Mouse (Mus musculus): Measurements from ENCODE around the gene Otud3. TPM values are rescaled to one million over a fixed set of nuclear protein-coding genes. Genes with fewer than 3 reads are reported as not detected.
"Not testable (repeated sequence)": the region's sequence is repeated elsewhere in the genome, so short reads cannot be mapped to it uniquely, and the experiment has no call there.

Otud3 gene
- total and polyA plus RNA-seq, 2 experiments from 2014 or later = 3.8 to 6.8 TPM

- TF ChIP-seq CTCF (IDR thresholded peaks at IDR 0.05; ENCODE audit: low read depth) = peak; percentile 100
- peak; percentile 96 for DNase-seq (ENCODE audit: low spot score)
- H3K4me2 ChIP-seq (ENCODE audit: low read depth, low read length) = peak overlapping the region; percentile 55
- H3K27ac ChIP-seq = no peak overlapping the region
- H3K4me1 ChIP-seq (ENCODE audit: insufficient read depth, low read length) = peaks cover 3% of the 10 kb centered on the region; the same call in 1 of the 2 replicates
- H3K9ac ChIP-seq (replicated peaks; ENCODE audit: low read length) = no peak overlapping the region
- H3K27me3 ChIP-seq (ENCODE audit: insufficient read depth, low read length) = no peaks in the 10 kb centered on the region
- WGBS = 2% methylated on average over 11 of the region's 11 CpGs
- no peaks in the 10 kb centered on the region for H3K36me3 ChIP-seq (ENCODE audit: insufficient read depth, low read length)
- no peaks in the 10 kb centered on the region for H3K9me3 ChIP-seq (ENCODE audit: low read length)
- ATAC-seq = peak; percentile 77
- H3K4me3 ChIP-seq (ENCODE audit: low read length) = 0 out of 2 replicates have a peak overlapping the region, but pooled peaks have one; percentile 14
Measured at GRCm38 (mm10) chr4:138922131-138922459, 8.3 kb upstream of the Otud3 start.

DNA sequence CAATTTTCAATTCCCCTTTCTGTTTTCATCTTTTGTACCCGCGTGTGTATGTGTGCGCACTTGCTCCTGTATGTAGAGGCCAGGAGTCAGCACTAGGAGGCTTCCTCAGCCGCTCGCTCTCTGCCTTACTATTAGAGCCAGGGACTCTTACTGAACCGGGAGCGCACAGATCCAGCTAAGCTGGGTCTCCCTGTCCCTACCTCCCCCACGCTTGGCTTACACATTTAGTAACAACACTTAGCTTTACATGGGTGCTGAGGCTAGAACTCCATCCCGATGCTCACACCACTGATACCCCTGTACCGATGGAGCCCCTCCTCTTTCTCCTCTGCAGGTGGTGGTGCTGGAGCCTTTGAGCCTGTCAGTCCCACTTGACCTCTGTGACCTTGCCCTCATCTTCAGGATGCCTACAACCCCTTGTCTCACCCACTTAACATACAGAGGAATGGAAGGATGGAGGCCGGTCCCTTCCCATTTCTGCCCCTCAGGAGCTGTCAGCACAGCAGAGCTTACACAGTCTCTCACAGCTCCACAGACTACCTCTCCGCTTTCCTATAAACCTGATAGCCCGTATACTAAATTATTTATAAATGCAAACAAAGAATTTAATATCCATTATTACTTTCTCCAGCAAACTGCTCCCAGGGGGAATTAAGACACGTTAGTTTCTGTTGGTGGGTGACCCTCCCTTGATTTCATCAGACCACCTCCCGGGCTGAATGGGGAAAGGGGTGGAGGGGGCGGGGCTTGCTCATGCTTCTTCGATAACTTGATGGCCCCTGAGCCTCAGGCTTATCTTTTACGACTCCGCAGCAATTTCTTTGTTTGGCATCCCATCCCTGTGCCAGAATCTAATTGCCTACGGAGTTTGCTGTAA, 7.7 kb upstream of the Otud3 start:
- 0 out of 2 replicates have a peak, but pooled peaks have one; percentile 21 for TF ChIP-seq CTCF (IDR thresholded peaks at IDR 0.05; ENCODE audit: low read depth)
- 0 out of 2 replicates have a peak overlapping the region, but pooled peaks have one; percentile 6 for H3K9ac ChIP-seq (replicated peaks; ENCODE audit: low read length)
- H3K4me3 ChIP-seq (ENCODE audit: low read length) = 0 out of 2 replicates have a peak overlapping the region, but pooled peaks have one; percentile 14
- no peaks in the 10 kb centered on the region for H3K27me3 ChIP-seq (ENCODE audit: insufficient read depth, low read length)
- H3K4me1 ChIP-seq (ENCODE audit: insufficient read depth, low read length) = peaks cover 3% of the 10 kb centered on the region; the same call in 1 of the 2 replicates
- no peak overlapping the region for H3K27ac ChIP-seq
- no peaks in the 10 kb centered on the region for H3K36me3 ChIP-seq (ENCODE audit: insufficient read depth, low read length)
- peak overlapping the region; percentile 55 for H3K4me2 ChIP-seq (ENCODE audit: low read depth, low read length)
- 30% methylated on average over 20 of the region's 20 CpGs for WGBS
- ATAC-seq (peak; percentile 58), DNase-seq (ENCODE audit: low spot score) (peak; percentile 25)
- H3K9me3 ChIP-seq (ENCODE audit: low read length) = no peaks in the 10 kb centered on the region

- DNase-seq (ENCODE audit: low spot score) (no peak), ATAC-seq (no peak)
- Histone ChIP-seq H3K9me3 (ENCODE audit: low read length) (no peaks in the 10 kb centered on the region), H3K27me3 (ENCODE audit: insufficient read depth, low read length) (no peaks in the 10 kb centered on the region), H3K4me2 (ENCODE audit: low read depth, low read length) (no peak overlapping the region), H3K4me3 (ENCODE audit: low read length) (no peak overlapping the region), H3K9ac (replicated peaks; ENCODE audit: low read length) (no peak overlapping the region), H3K4me1 (ENCODE audit: insufficient read depth, low read length) (peaks cover 10% of the 10 kb centered on the region), H3K36me3 (ENCODE audit: insufficient read depth, low read length) (no peaks in the 10 kb centered on the region), H3K27ac (no peak overlapping the region)
- peak; percentile 32 for TF ChIP-seq CTCF (IDR thresholded peaks at IDR 0.05; ENCODE audit: low read depth)
- 90% methylated on average over 9 of the region's 9 CpGs for WGBS
Measured at GRCm38 (mm10) chr4:138917282-138917681, 3.5 kb upstream of the Otud3 start.

DNA sequence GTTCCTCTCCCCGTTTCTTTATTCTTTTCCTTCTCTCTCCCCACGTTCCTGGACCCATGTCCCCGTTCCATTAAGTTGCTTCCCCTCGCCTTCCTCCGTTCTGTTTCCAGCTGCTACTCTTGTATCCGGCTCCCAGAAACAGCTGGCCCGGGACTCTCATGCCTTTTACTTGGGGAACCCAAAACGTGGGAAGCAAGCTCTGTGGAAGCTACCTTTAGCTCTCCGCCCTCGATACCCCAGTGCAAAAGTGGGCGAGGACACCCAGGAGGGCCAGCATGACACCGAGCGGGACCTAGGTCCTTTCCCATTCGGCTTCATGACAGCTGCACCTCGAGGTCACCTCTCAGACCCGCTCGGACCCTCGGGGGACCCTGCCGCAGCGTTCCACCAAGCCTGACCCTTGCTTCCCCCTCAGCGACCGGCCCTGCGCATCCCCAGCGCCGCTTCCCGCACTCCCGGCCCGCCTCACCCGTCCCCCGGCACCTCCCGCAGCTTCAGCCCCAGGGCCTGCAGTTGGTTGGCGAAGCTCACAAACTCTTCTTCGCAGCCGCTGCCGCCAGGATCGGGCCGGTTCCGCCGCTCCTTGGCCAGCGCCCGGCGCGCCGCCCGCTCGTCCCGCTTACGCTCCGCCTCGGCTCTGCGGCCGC, 481 bp downstream of the Otud3 start:
- no peaks in the 10 kb centered on the region for H3K27me3 ChIP-seq (ENCODE audit: insufficient read depth, low read length)
- H3K27ac ChIP-seq = peak overlapping the region; percentile 85
- H3K4me2 ChIP-seq (ENCODE audit: low read depth, low read length) = peak overlapping the region; percentile 87
- H3K9ac ChIP-seq (replicated peaks; ENCODE audit: low read length) = peak overlapping the region; percentile 88
- WGBS = 1% methylated on average over 51 of the region's 52 CpGs
- no peaks in the 10 kb centered on the region for H3K9me3 ChIP-seq (ENCODE audit: low read length)
- DNase-seq (ENCODE audit: low spot score) = peak; percentile 6
- peak; percentile 60 for ATAC-seq
- peaks cover 7% of the 10 kb centered on the region; the same call in 1 of the 2 replicates for H3K4me1 ChIP-seq (ENCODE audit: insufficient read depth, low read length)
- H3K4me3 ChIP-seq (ENCODE audit: low read length) = peak overlapping the region; percentile 92
- no peak for TF ChIP-seq CTCF (IDR thresholded peaks at IDR 0.05; ENCODE audit: low read depth)
- no peaks in the 10 kb centered on the region for H3K36me3 ChIP-seq (ENCODE audit: insufficient read depth, low read length)

DNA sequence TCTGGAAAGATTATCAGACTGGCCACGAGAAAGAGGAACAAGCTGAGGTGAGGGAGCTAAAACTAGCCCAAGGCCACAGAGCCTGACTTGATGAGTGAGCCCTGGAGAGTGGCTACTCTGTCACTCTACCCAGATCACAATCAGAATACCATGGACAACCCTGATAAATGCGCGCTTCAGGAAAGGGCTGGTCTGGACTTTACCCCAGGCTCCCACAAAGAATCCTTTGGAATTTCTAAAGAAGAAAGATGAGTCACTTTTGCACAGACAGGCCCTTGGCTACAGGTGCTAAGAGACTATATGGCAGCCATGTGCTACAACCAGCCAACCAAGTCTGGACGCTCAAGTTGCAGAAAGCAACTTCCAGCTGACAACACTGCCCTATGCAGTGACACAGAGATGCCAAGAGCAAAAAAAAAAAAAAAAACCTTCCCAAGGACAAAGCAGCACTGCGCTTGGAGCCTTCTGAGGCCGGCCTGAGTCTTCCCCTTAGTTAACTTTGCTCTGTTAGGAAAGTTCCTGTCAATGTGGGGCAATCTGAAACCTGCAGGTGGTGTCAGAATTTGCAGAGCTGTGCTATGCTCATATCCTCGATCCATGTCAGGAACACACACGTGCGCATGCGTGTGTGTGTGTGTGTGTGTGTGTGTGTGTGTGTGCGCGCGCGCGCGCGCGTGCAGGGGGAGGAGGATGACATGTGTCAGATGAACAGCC, 8.0 kb downstream of the Otud3 start:
- Histone ChIP-seq H3K4me1 (ENCODE audit: insufficient read depth, low read length) (no peaks in the 10 kb centered on the region), H3K4me2 (ENCODE audit: low read depth, low read length) (no peak overlapping the region), H3K9ac (replicated peaks; ENCODE audit: low read length) (no peak overlapping the region), H3K27me3 (ENCODE audit: insufficient read depth, low read length) (no peaks in the 10 kb centered on the region), H3K9me3 (ENCODE audit: low read length) (no peaks in the 10 kb centered on the region), H3K36me3 (ENCODE audit: insufficient read depth, low read length) (peaks cover 50% of the 10 kb centered on the region), H3K27ac (no peak overlapping the region), H3K4me3 (ENCODE audit: low read length) (no peak overlapping the region)
- no peak for DNase-seq (ENCODE audit: low spot score)
- 93% methylated on average over 18 of the region's 18 CpGs for WGBS
- ATAC-seq = no peak
- TF ChIP-seq CTCF (IDR thresholded peaks at IDR 0.05; ENCODE audit: low read depth) = no peak

GRCm38 (mm10) chr4:138899361-138899760, 14.4 kb downstream of the Otud3 start:
- no peak for ATAC-seq
- no peak overlapping the region for H3K4me2 ChIP-seq (ENCODE audit: low read depth, low read length)
- no peak overlapping the region for H3K9ac ChIP-seq (replicated peaks; ENCODE audit: low read length)
- TF ChIP-seq CTCF (IDR thresholded peaks at IDR 0.05; ENCODE audit: low read depth) = no peak
- no peak overlapping the region for H3K4me3 ChIP-seq (ENCODE audit: low read length)
- no peaks in the 10 kb centered on the region for H3K9me3 ChIP-seq (ENCODE audit: low read length)
- no peaks in the 10 kb centered on the region for H3K27me3 ChIP-seq (ENCODE audit: insufficient read depth, low read length)
- no peaks in the 10 kb centered on the region for H3K4me1 ChIP-seq (ENCODE audit: insufficient read depth, low read length)
- H3K36me3 ChIP-seq (ENCODE audit: insufficient read depth, low read length) = peaks cover 74% of the 10 kb centered on the region
- no peak for DNase-seq (ENCODE audit: low spot score)
- H3K27ac ChIP-seq = no peak overlapping the region
- 78% methylated on average over 7 of the region's 7 CpGs for WGBS

- not testable (repeated sequence) for H3K4me2 ChIP-seq (ENCODE audit: low read depth, low read length); H3K4me1 ChIP-seq (ENCODE audit: insufficient read depth, low read length); H3K4me3 ChIP-seq (ENCODE audit: low read length); ATAC-seq; H3K27ac ChIP-seq; H3K9ac ChIP-seq (replicated peaks; ENCODE audit: low read length); H3K27me3 ChIP-seq (ENCODE audit: insufficient read depth, low read length); DNase-seq (ENCODE audit: low spot score); H3K9me3 ChIP-seq (ENCODE audit: low read length)
- 87% methylated on average over 11 of the region's 11 CpGs for WGBS
- peaks cover 56% of the 10 kb centered on the region for H3K36me3 ChIP-seq (ENCODE audit: insufficient read depth, low read length)
Measured at GRCm38 (mm10) chr4:138893789-138894188, 20.0 kb downstream of the Otud3 start.
